Mouse (Mus musculus) ES-E14 (cell line): Measurements from ENCODE around the gene 2700081O15Rik.

ENCODE experiments used
- CHD2 ChIP-seq: IDR thresholded peaks from 2 replicates; pipeline ENCODE4 v1.6.1; 2014; ENCODE audit warnings: mild to moderate bottlenecking, low read depth, low read length, inconsistent platforms
- MAFK ChIP-seq: IDR thresholded peaks from 2 replicates; pipeline ENCODE4 v1.6.1; 2014; ENCODE audit warnings: mild to moderate bottlenecking, low read depth, low read length, inconsistent platforms; ENCODE audit not compliant: insufficient read depth
- ZC3H11A ChIP-seq: IDR thresholded peaks from 2 replicates; pipeline ENCODE4 v1.6.1; 2012; ENCODE audit warnings: low read depth, mild to moderate bottlenecking, inconsistent platforms, low read length, borderline replicate concordance

DNA sequence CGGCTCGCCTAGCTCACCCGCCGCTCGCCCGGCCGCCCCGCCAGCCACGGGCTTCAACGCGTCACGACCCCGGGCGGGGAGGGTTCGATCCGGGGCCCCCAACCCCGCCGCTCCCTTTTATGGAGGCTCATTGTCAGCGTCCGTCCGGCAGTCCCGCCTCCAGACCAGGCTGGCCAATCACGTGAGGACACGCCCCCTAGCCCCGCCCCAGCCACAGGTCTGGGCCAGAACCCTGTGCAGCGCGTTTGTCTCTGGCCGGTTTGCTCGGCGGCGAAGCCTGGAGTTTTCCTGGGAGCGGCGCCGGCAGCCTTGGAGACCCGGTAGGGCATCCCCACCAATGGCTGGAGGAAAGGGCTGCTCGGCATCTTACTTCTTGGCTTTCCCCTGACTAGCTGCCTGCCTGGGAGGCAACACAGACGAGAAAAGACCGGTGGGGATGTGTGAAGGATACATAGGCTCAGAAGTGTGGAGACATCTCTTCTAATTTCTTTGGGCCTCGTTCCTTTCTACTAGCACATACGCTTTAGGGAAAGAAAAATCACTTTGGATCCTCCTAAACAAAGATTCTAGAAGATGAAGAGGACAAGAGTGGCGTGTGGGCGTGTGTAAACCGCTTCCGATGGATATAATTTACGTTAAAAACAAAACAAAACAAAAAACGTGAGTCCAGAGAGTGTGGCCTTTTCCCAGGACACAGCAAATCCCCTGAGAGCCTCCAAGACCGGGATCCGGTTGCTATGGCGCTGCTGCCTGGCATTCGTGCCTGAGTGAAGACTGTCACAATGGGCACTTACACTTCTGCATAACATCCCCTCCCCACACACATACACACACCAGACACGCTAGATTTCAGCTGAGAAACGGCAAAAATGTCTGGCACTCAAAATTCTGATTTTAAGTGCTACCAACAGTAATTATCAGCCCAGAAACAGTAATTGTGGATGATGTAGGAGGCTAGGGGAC is 34.2 kb upstream of the 2700081O15Rik start, which contains the start of gene Spindoc:
- TF ChIP-seq MAFK (no peak), CHD2 (no peak), ZC3H11A (no peak)
